Comparison of ENCODE assay signal across 17 mouse cellular contexts in the genomic region with DNA sequence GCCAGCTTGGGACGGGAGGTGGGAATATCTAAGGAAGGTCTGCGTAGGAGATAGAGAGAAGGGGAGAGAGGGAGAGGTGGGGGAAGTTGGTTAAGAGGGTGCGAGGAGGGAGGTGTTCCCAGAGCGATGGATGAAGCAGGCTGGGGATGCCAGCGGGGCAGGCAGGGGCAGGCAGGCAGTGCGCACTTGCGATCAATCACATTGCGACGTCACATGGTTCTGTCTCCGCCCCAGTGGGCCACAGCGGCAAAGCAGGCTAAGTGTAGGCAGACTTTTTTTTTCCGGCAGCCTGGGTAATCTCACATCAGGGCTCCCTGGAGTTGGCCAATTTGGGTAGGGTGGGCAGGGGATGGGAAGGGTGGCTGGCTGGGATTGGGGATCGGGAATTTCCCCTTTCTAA. TPM values are rescaled to one million over a fixed set of nuclear protein-coding genes. Genes with fewer than 3 reads are reported as not detected.
A peak's percentile ranks its signal among the peaks of the same experiment; 100 is the strongest.
DNase-seq lines count a peak whose midpoint lies in the region; ATAC-seq and TF ChIP-seq lines count a peak whose summit lies in the region.
"Had no signal": no experiment of that assay in that cellular context is flagged by ENCODE, and none has a peak within 500 bp of the region (broad histone marks: within the 10 kb centered on the region; RNA-seq: fewer than 3 reads in every experiment).

No protein-coding gene starts in this region.

- H3K4me3 ChIP-seq in kidney, embryonic 15.5 days (replicated peaks), result no peak overlapping the region
- H3K4me3 ChIP-seq in testis, adult 2 months (ENCODE audit: control insufficient read depth, low read depth, low read length), result no peak overlapping the region
- H3K4me3 ChIP-seq in stomach, postnatal 0 days (ENCODE audit: low read depth, low read length), result no peak overlapping the region
- H3K4me3 ChIP-seq: gastrocnemius, adult 2 months; heart, adult 2 months had no signal

- TF ChIP-seq EP300 in stomach, postnatal 0 days (optimal IDR thresholded peaks at IDR 0.05), result no peak

- H3K4me2 ChIP-seq in kidney, embryonic 15.5 days, result no peak overlapping the region
- no peak overlapping the region for H3K4me2 ChIP-seq in stomach, postnatal 0 days (replicated peaks; ENCODE audit: low read depth)

- no peaks in the 10 kb centered on the region for H3K27me3 ChIP-seq in kidney, embryonic 15.5 days
- no peaks in the 10 kb centered on the region for H3K27me3 ChIP-seq in testis, adult 2 months (ENCODE audit: control insufficient read depth, insufficient read depth, low read length)
- no peaks in the 10 kb centered on the region for H3K27me3 ChIP-seq in stomach, postnatal 0 days (ENCODE audit: control insufficient read depth, insufficient read depth, low read length)
- H3K27me3 ChIP-seq: CH12.LX had no signal

- no peak for TF ChIP-seq POLR2A in testis, adult 2 months (IDR thresholded peaks at IDR 0.05; ENCODE audit: control insufficient read depth, low read depth, low read length)

- DNase-seq in embryo, embryonic 10 days (ENCODE audit: low spot score), result peak; percentile 34
- no peak for DNase-seq in embryo, embryonic 9.5 days (ENCODE audit: extremely low spot score)
- DNase-seq in kidney, adult 11 months, result no peak
- no peak for DNase-seq in testis, postnatal 14 days (ENCODE audit: low spot score)
- DNase-seq in stomach, postnatal 0 days (ENCODE audit: low spot score), result no peak
- DNase-seq in liver, result no peak
- DNase-seq: cerebellum, adult 11-12 months; gastrocnemius, adult 2 months; heart, adult 2 months; lung, adult 2 months; right cerebral cortex, postnatal 14 days had no signal

- H3K27ac ChIP-seq in kidney, embryonic 15.5 days, result 0 out of 2 replicates have a peak overlapping the region, but pooled peaks have one; percentile 34
- H3K27ac ChIP-seq in testis, adult 2 months (ENCODE audit: control insufficient read depth, insufficient read depth, low read depth, low read length), result no peak overlapping the region
- H3K27ac ChIP-seq in stomach, postnatal 0 days (replicated peaks), result no peak overlapping the region
- H3K27ac ChIP-seq: gastrocnemius, adult 2 months; heart, adult 2 months; kidney, postnatal 0 days; macrophage had no signal

- 61% methylated on average over 13 of the region's 13 CpGs for WGBS in kidney, embryonic 15.5 days
- 52% methylated on average over 13 of the region's 13 CpGs for WGBS in stomach, postnatal 0 days

- H3K4me1 ChIP-seq in kidney, embryonic 15.5 days, result peaks cover 30% of the 10 kb centered on the region
- H3K4me1 ChIP-seq in testis, adult 2 months (ENCODE audit: control insufficient read depth, insufficient read depth, low read length), result no peaks in the 10 kb centered on the region
- no peaks in the 10 kb centered on the region for H3K4me1 ChIP-seq in stomach, postnatal 0 days (replicated peaks; ENCODE audit: control insufficient read depth, insufficient read depth)

- no peak overlapping the region for H3K9ac ChIP-seq in kidney, embryonic 15.5 days
- no peak overlapping the region for H3K9ac ChIP-seq in stomach, postnatal 0 days (ENCODE audit: low read length)

- no peak for ATAC-seq in kidney, embryonic 15.5 days (replicated peaks; ENCODE audit: low FRiP score)
- ATAC-seq in stomach, postnatal 0 days (ENCODE audit: low FRiP score, low TSS enrichment), result peak; percentile 38; the same call in 1 of the 2 replicates
- ATAC-seq: inflammation-experienced regulatory T-cells, adult 6 months had no signal

- no peaks in the 10 kb centered on the region for H3K9me3 ChIP-seq in kidney, embryonic 15.5 days (replicated peaks)
- H3K9me3 ChIP-seq in stomach, postnatal 0 days (ENCODE audit: control insufficient read depth, low read length), result no peaks in the 10 kb centered on the region

- peaks cover 93% of the 10 kb centered on the region for H3K36me3 ChIP-seq in kidney, embryonic 15.5 days
- H3K36me3 ChIP-seq in testis, adult 2 months (ENCODE audit: control insufficient read depth, insufficient read depth, low read length), result no peaks in the 10 kb centered on the region
- peaks cover 26% of the 10 kb centered on the region for H3K36me3 ChIP-seq in stomach, postnatal 0 days (ENCODE audit: control insufficient read depth, insufficient read depth, low read length)

- TF ChIP-seq CTCF in testis, adult 2 months (IDR thresholded peaks at IDR 0.05; ENCODE audit: control insufficient read depth, insufficient read depth, insufficient replicate concordance, low read depth, low read length), result 0 out of 2 replicates have a peak, but pooled peaks have one; percentile 4
- TF ChIP-seq CTCF in stomach, postnatal 0 days (IDR thresholded peaks at IDR 0.05; ENCODE audit: low read depth), result no peak

RNA-seq across cellular contexts. Expression of a gene that starts 59.9 kb away (rescaled TPM):
- 4.6 and 6.4 TPM in 2 replicates for polyA plus RNA-seq in kidney, embryonic 15.5 days (2015; fragmentation: Nextera tagmentation; extraction: Ambion mirVana)
- polyA plus RNA-seq in testis, adult 2 months (2012; rRNA removed), result 0.53 and 0.67 TPM in 2 replicates
- 1.5 and 2.3 TPM in 2 replicates for polyA plus RNA-seq in stomach, postnatal 0 days (2015; fragmentation: Nextera tagmentation; extraction: Ambion mirVana)
- polyA plus RNA-seq: macrophage had no signal
